Mouse (Mus musculus) liver, adult 2 months (tissue): ENCODE results near the gene Stard3nl. TPM values are rescaled to one million over a fixed set of nuclear protein-coding genes. Genes with fewer than 3 reads are reported as not detected.
A peak's percentile ranks its signal among the peaks of the same experiment; 100 is the strongest.

Source experiments
- DNase-seq: peaks from one replicate; pipeline ENCODE4 v3.0.0-alpha.2; 2011; ENCODE audit warnings: low read depth, low spot score; ENCODE audit errors: extremely low read depth
- H3K27ac ChIP-seq: fragments of 200-500 bp; replicated peaks from 2 replicates; pipeline ENCODE4 v1.5.1; 2012; ENCODE audit warnings: low read depth, mild to moderate bottlenecking, control low read depth, inconsistent platforms, low read length; ENCODE audit not compliant: insufficient read depth
- H3K27me3 ChIP-seq: fragments of 200-500 bp; 2 replicates; pipeline ENCODE4 v1.6.1; 2012; ENCODE audit warnings: mild to moderate bottlenecking, moderate library complexity, low read length, inconsistent platforms; ENCODE audit not compliant: control insufficient read depth, insufficient read depth
- H3K36me3 ChIP-seq: fragments of 200-500 bp; 2 replicates; pipeline ENCODE4 v1.6.1; 2012; ENCODE audit warnings: low read length, inconsistent platforms; ENCODE audit not compliant: control insufficient read depth, insufficient read depth
- H3K4me1 ChIP-seq: fragments of 200-500 bp; 2 replicates; pipeline ENCODE4 v1.6.1; 2011; ENCODE audit warnings: low read length; ENCODE audit not compliant: control insufficient read depth, insufficient read depth
- H3K4me3 ChIP-seq: fragments of 200-500 bp; 2 replicates; pipeline ENCODE4 v1.5.1; 2011; ENCODE audit warnings: low read depth, mild to moderate bottlenecking, control low read depth, low read length, moderate library complexity; ENCODE audit not compliant: insufficient read depth
- H3K79me2 ChIP-seq: fragments of 200-500 bp; 2 replicates; pipeline ENCODE4 v1.6.1; 2012; ENCODE audit warnings: inconsistent platforms, mild to moderate bottlenecking, low read length, moderate library complexity; ENCODE audit not compliant: control insufficient read depth, insufficient read depth
- H3K9ac ChIP-seq: fragments of 200-500 bp; 2 replicates; pipeline ENCODE4 v1.6.1; 2012; ENCODE audit warnings: low read depth, mild to moderate bottlenecking, control low read depth, inconsistent platforms, low read length
- CTCF ChIP-seq: fragments of 200-500 bp; IDR thresholded peaks from 2 replicates; pipeline ENCODE4 v1.5.1; 2011; ENCODE audit warnings: low read depth, low read length, control low read depth
- POLR2A ChIP-seq: fragments of 200-500 bp; IDR thresholded peaks from 2 replicates; pipeline ENCODE4 v1.6.1; 2011; ENCODE audit warnings: low read length, control low read depth; ENCODE audit not compliant: insufficient read depth; ENCODE audit errors: extremely low read depth
- WGBS: fragments of 180-500 bp; shearing (Covaris S2); methylation state at CpG from one replicate; pipeline ENCODE4 v1.1.7; 2018; 5-methylcytosine and 5-hydroxymethylcytosine counted together
- polyA plus RNA-seq: library from polyadenylated mRNA; depleted of rRNA; stranded (reverse); fragments of >200 nt; gene quantifications from 2 replicates; pipeline ENCODE4 v1.2.3, GENCODE M21; 2012
- total RNA-seq: library from RNA; depleted of rRNA; stranded (reverse); fragments of >200 nt; gene quantifications from 2 replicates; pipeline ENCODE4 v1.2.3, GENCODE M21; 2014

The Stard3nl gene
- total and polyA plus RNA-seq, 2 experiments: 6.9 to 15.0 TPM

DNA sequence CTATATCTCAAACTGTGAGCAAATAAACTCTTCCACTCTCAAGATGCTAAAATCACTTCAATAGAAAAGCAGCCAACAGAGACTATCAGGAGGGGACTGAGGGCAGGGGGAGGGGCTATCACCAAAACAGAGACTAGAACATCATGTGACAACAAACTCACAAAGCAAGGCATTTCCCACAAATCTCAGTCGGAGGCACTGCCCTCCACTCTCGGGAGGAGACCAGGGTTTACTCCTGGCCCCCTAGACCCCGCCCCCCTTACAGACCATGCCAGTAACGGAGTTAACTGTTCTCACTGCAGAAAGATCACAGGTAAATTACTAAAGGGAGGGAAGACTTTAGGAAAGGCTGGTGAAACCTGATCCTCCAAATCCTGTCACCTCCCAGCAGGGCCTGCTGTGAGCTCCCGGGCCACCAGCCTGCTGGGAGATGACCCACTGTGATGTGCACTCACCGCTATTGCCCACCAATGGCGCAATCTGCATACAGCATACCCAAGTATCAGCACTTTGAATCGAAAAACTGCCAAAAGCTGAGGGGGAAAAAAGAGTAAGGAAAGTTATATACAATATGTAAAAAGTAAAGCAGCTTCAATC, 23.4 kb downstream of the Stard3nl start:
- H3K9ac ChIP-seq: no peak overlapping the region
- peaks cover 25% of the 10 kb centered on the region for H3K36me3 ChIP-seq
- whole genome bisulfite sequencing: 73% methylated on average over 8 of the region's 8 CpGs
- no peak overlapping the region for H3K4me3 ChIP-seq
- no peaks in the 10 kb centered on the region for H3K4me1 ChIP-seq
- TF ChIP-seq POLR2A: no peak
- no peak for TF ChIP-seq CTCF
- H3K27me3 ChIP-seq: no peaks in the 10 kb centered on the region
- H3K27ac ChIP-seq: no peak overlapping the region
- H3K79me2 ChIP-seq: no peaks in the 10 kb centered on the region; the same call in 1 of the 2 replicates
- no peak for DNase-seq

DNA sequence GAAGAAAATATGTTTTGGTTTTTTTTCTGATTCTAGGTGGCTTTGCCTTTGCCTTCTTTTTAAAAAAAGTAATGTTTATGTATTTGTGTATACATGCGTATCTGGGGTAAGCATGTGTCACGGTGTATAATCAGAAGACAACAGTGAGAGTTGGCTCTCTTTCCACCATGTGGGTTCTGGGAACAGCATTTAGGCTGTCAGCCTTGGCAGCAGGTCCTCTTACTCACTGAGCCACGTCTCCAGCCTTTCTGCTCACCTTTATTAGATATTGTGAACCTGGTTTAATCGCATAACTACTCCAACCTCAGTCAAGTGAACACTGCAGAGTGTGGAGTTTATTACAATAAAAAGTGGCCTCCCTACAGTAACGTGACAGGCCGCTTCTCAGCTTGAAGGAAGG, 26.8 kb downstream of the Stard3nl start:
- no peak overlapping the region for H3K27ac ChIP-seq
- WGBS: 95% methylated on average over 6 of the region's 6 CpGs
- peaks cover 1% of the 10 kb centered on the region; the same call in 1 of the 2 replicates for H3K4me1 ChIP-seq
- DNase-seq: no peak
- no peaks in the 10 kb centered on the region for H3K27me3 ChIP-seq
- no peak overlapping the region for H3K4me3 ChIP-seq
- peaks cover 17% of the 10 kb centered on the region for H3K36me3 ChIP-seq
- no peak overlapping the region for H3K9ac ChIP-seq
- no peaks in the 10 kb centered on the region for H3K79me2 ChIP-seq
- TF ChIP-seq POLR2A: no peak

GRCm38 (mm10) chr13:19367536-19367935, 28.1 kb downstream of the Stard3nl start:
- H3K4me3 ChIP-seq: no peak overlapping the region
- TF ChIP-seq CTCF: no peak
- no peak for TF ChIP-seq POLR2A
- peaks cover 6% of the 10 kb centered on the region; the same call in 1 of the 2 replicates for H3K4me1 ChIP-seq
- DNase-seq: no peak
- peaks cover 13% of the 10 kb centered on the region for H3K36me3 ChIP-seq
- no peaks in the 10 kb centered on the region for H3K79me2 ChIP-seq
- no peaks in the 10 kb centered on the region for H3K27me3 ChIP-seq
- no peak overlapping the region for H3K9ac ChIP-seq
- no peak overlapping the region for H3K27ac ChIP-seq
- 94% methylated on average over 7 of the region's 7 CpGs for WGBS

DNA sequence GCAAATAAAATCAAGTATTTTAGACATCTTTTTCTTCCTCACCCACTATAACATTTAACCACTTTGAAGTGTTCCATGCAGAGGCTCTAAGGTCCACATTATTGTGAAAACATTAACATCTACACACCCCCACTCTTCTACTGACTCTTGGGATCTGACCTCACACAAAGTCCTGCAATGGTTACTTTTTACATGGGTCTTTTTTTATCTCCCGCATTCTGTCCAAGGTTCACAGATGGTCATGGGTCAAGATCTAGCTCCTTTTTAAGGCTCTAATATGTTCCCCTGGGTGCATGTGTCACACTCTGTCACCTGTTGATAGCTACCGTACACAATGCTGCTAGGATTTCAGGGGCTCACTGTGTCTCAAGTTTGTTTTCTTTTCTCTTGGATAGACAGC, 28.7 kb downstream of the Stard3nl start:
- no peaks in the 10 kb centered on the region for H3K79me2 ChIP-seq
- H3K9ac ChIP-seq: no peak overlapping the region
- H3K4me1 ChIP-seq: peaks cover 6% of the 10 kb centered on the region; the same call in 1 of the 2 replicates
- no peak for TF ChIP-seq CTCF
- no peak for TF ChIP-seq POLR2A
- H3K27me3 ChIP-seq: no peaks in the 10 kb centered on the region
- 67% methylated on average over 2 of the region's 2 CpGs for WGBS
- H3K4me3 ChIP-seq: no peak overlapping the region
- peaks cover 13% of the 10 kb centered on the region for H3K36me3 ChIP-seq
- H3K27ac ChIP-seq: no peak overlapping the region
- peak; percentile 16 for DNase-seq

GRCm38 (mm10) chr13:19365596-19365995, 30.0 kb downstream of the Stard3nl start:
- peaks cover 11% of the 10 kb centered on the region for H3K36me3 ChIP-seq
- H3K79me2 ChIP-seq: no peaks in the 10 kb centered on the region
- no peak overlapping the region for H3K4me3 ChIP-seq
- WGBS: 17% methylated on average over 4 of the region's 4 CpGs
- H3K9ac ChIP-seq: no peak overlapping the region
- TF ChIP-seq CTCF: peak; percentile 74
- TF ChIP-seq POLR2A: no peak
- no peaks in the 10 kb centered on the region for H3K27me3 ChIP-seq
- no peak overlapping the region for H3K27ac ChIP-seq
- peaks cover 6% of the 10 kb centered on the region; the same call in 1 of the 2 replicates for H3K4me1 ChIP-seq
- DNase-seq: peak; percentile 60

- WGBS: 23% methylated on average over 11 of the region's 11 CpGs
- Histone ChIP-seq H3K9ac (no peak overlapping the region), H3K27ac (peak overlapping the region; percentile 40; the same call in 1 of the 2 replicates)
Observed at GRCm38 (mm10) chr13:19364245-19364772, 31.3 kb downstream of the Stard3nl start.

More at GRCm38 (mm10) chr13:19364245-19364772, 31.3 kb downstream of the Stard3nl start:
- peaks cover 5% of the 10 kb centered on the region for H3K36me3 ChIP-seq
- peaks cover 6% of the 10 kb centered on the region; the same call in 1 of the 2 replicates for H3K4me1 ChIP-seq
- no peaks in the 10 kb centered on the region for H3K79me2 ChIP-seq
- peak; percentile 91 for DNase-seq
- TF ChIP-seq CTCF (peak; percentile 20), POLR2A (no peak)
- H3K27me3 ChIP-seq: no peaks in the 10 kb centered on the region
- H3K4me3 ChIP-seq: peak overlapping the region; percentile 45; the same call in 1 of the 2 replicates
